Mouse (Mus musculus) liver, adult 2 months (tissue): Measurements from ENCODE around the gene Wdr45.

Source experiments
- CTCF ChIP-seq: fragments of 200-500 bp; IDR thresholded peaks from 2 replicates; pipeline ENCODE4 v1.5.1; 2011; ENCODE audit warnings: low read depth, low read length, control low read depth
- POLR2A ChIP-seq: fragments of 200-500 bp; IDR thresholded peaks from 2 replicates; pipeline ENCODE4 v1.6.1; 2011; ENCODE audit warnings: low read length, control low read depth; ENCODE audit not compliant: insufficient read depth; ENCODE audit errors: extremely low read depth

DNA sequence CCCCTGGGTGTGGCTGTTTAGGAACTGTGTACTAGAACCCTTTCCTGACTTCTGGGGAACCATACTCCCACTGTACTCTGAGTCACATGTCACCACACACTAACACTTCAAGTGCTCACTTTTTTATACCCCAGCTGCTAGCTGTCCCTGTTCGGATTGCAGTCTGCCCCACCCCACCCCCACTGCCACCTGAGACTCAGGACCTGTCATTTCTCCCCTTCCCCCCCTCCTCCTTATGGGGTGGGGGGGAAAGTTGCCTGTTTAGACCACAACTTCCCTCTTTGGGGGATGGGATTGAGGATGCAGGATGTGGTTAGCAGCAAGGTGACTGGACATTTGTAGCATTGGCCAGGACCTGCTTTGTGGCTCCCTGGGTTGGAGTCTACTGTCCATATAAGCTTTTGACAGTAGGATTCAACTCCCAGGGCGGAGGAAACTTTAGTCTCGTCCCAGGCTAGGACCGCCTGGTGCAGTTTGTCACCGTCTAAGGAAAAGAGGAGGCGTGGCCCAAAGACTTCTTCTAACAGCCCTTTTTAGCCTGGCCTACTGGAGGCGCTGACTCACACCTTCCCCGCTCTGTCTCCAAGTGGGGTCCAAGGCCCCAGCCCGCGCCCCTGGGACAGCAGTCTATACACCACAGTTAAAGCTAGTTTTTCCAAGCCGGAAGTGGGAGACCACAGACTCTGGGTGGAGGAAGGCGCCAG lies 40.4 kb upstream of the Wdr45 start:
- TF ChIP-seq POLR2A = no peak
- no peak for TF ChIP-seq CTCF
